Mouse (Mus musculus) layer of hippocampus, postnatal 14 days (tissue): ENCODE measurements around the gene Tcf7l2. TPM values are rescaled to one million over a fixed set of nuclear protein-coding genes. Genes with fewer than 3 reads are reported as not detected.

Source experiments
- DNase-seq, 2 experiments: peaks; one replicate each; pipeline ENCODE4 v3.0.0; 2021 to 2022; ENCODE audit warnings: low spot score in 2 of 2, mixed read lengths in 1 of 2
- total RNA-seq, 2 experiments: library from RNA; stranded (reverse); gene quantifications; 2 replicates each; pipeline ENCODE4 v1.2.3; 2021

Tcf7l2 gene
- total RNA-seq, 2 experiments from 2014 or later = 21.5 to 43.3 TPM

DNA sequence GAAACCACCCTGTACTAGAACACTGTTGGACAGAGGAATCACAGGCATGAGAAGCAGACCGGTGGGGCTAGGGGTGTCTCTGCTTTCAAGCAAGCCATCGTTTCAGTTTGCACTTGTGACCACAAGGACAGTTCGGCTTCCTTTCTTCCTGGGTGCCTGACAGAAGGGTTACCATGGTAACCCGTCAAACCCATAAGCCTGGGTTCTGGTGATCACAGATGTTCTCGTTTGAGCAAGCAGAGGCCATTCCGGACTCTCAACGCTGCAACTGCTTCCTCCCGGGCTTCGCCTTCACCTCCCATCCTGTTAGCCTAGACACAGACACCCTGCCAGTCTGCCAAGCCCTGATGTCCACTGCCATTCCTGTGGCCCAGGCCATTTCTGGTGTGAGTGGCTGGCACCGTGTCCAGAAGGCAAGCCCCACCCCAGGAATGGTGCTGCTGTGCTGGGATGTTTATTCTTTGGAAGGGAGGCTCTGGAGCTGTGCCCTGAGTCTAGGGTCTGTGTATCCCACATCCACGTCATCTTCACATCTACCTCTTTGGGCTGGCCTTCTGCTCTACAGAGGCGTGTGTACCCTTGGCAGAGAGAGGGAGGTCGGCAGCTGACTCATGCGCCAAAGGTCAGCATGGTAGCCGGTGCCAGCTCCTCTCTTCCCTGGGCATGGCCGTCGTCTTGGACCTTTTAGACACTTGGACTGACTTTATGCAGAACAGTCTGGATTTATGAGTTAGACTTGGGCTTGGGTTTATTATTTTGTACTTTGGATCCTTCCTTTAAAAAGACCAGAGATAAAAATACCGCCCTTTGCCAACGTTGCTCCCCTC is 110.1 kb downstream of the Tcf7l2 start:
- peak in 1 of 2 experiments; percentile 22 for DNase-seq

DNA sequence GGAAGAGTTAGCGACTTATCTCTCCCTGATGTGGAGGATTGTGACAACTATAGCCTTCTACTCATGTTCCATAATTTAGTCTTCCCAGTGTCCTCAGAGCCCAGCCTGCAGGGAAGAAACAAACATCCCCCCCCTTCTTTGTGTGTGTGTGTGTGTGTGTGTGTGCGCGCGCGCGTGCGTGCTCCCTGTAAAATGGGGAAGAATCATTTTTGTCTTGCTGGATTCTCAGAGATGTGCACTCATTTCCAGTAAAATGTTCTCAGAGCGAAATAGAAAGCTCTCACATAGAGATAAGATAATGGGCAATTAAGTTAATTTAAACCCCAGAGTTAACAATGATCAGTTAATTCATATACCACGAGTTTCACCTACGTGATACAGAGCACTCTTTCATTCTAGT is 112.8 kb downstream of the Tcf7l2 start:
- no peak for DNase-seq

DNA sequence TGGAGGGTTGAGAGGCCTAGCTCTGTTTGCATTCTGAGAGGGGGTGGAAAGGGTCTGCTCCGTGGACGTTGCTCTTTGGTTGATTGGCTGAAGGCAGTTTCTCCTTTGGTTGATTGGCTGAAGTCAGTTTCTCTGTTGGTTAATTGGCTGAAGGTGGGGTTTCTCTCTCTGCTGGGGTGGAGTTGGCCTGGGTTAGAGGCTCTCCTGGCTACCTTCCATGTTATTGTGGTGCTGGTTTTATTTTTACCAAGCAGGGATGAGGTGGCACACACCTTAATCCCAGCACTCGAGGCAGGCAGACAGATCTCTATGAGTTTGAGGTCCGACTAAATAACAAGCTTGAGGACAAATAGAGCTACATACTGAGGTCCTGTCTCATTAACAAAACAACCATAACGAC is 114.0 kb downstream of the Tcf7l2 start:
- no peak for DNase-seq

DNA sequence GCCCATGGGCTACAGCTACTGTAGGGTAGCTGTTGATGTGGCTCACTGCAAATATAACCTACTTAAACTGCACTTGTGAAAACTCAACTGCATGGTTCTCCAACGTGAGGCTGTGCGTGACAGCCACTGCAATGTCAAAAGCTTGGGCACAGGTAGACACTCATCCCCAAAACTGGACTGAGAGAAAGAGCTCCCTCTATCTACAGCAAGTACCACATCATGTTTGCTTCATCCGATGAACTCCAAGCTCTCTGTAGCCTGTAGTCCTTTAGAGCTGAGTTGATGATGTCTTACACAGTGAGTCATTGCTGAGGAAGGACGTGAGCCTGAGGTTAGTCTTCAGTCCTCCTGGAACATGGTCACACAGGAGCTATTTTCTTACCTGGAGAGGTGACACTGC is 115.7 kb downstream of the Tcf7l2 start:
- DNase-seq = no peak

DNA sequence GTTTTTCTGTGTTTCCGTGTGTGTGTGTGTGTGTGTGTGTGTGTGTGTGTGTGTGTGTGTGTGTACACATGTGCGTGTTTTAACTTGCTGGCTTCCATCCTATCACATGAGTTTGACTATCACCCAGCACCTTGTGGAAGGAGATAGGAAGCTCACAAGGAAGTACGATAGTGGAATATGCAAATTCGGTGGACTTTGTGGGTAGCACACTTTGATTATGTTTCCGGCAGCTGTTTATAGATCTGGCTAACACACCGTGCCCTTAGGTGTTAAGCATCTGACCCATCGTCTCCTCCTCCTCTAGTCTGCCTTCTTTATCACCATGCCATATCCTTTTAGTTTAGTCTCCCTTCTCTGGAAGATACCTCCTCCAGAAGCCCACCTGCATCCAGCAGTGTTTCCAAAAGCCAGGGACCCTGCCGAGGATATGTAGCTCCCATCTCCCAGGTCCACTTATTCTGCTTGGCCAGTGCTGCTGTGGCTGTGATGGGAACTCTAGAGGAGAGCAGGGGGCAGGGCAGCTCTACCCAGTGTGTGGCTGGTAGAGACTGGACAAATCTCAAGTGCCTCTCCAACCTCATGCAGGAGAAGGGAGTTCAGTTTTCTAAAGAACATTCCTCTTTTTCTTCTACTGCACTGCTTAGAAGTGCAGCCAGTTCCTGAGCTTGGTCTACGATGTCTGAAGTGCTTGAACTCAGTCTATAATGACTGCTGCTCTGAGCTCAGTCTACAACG is 118.6 kb downstream of the Tcf7l2 start:
- no peak for DNase-seq

DNA sequence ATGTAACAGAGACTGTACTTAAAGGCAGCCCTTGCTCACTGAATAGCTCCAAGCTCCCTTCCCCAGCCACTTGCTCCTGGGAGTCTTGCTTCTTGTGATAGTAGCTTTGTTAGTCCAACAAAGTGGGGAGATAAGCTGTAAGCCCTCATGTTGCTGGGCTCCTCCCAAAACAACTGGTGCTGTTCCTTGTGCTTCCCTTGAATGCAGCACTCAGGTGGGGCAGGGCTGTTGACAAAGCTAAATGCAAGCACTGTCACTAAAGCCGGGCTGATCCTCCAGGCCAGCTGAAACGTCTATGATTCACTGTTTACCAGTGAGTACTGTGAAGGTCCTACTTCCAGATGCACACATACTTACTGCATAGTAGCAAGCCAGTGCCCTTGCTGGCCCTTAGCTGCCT is 120.1 kb downstream of the Tcf7l2 start:
- no peak for DNase-seq

DNA sequence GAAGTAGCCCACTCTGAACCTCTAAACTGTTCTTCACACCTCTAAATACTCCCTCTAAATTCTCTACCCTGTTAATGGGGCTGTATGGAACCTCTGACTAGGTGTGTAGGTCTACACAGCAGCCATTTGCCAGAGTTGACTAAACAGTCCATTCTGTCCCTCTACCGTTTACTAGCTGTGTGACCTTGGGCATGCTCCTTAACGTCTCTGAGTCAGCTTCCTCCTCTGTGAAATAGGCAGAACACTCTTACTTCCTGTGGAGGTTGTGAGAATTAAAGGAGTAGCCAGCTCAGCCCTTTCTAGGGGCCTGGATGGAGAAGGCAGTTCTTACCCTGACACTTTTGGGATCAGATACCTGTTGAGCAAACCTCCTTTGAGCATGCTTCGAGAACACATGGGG is 120.9 kb downstream of the Tcf7l2 start:
- DNase-seq = no peak

DNA sequence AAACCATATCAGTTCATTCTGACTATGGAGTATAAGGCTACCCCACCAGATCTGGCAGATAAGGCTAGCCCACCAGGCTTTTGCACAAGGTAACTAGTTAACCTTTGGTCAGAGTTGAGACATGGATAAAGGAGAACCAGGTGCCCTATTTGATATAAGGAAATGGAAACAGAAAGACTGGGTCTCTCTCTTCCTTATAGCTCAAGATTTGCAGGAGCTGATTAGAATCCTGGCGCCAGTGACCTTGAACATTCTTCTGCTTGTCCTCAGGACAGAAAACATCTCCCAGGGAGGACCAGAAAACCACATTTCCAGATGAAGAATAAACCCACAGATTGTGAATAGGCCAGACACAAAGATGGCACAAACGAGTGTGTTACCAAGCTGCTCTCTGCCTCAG is 123.4 kb downstream of the Tcf7l2 start:
- DNase-seq = no peak

DNA sequence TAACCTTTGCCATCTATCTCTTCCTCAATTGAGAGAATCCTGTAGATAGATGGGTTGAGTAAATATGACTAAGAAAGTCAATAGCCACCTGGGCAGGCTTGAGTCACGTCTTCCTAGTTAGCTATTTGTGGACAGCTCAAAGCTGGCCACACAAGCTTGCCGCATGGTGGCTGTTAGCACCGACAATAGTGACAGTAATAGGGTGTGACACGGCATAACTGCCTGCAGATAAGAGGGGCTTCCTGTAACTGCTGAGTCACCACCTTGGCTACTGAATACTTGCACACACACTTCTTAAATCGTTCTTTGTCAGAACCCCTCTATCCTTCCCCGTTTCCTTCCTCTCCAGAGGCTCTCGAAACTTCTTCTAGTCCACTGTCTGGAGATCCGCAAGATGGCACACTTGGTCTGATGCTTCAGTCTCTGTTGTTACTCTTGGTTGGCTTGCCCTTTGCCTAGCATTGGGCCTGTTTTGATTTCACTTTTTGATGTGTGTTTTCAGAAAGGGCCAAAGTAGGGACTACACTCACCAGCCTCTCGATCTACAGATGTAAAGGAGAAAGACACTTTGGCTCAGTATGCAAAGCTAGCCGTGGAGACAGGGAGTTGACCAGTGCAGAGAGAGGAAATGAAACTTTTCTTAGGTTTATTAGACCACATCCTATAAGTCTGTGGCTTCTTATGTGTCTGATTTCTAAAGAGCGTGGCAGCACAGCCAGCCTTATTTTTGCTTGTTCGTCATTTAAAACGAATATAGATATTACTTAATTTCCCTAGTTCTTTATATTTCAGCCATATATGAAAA is 124.4 kb downstream of the Tcf7l2 start:
- no peak for DNase-seq

DNA sequence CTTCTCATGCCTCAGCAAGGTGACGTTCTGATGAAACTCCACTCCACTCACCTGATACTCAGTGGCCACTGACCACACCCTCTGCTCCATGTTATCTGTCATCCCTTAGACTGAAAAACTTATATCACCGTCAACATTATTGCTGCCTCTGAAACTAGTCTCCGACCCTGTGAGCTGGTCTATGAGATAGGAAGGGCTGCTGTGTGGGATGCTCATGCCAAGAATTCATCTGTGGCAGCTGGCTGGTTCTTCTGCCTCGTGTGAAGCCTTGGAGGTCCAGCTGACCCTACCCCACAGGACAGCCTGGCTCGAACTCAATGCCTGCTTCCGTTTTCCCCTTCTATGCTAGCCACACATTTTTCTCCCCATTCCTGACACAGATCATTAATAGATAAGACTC is 125.6 kb downstream of the Tcf7l2 start:
- DNase-seq = no peak

DNA sequence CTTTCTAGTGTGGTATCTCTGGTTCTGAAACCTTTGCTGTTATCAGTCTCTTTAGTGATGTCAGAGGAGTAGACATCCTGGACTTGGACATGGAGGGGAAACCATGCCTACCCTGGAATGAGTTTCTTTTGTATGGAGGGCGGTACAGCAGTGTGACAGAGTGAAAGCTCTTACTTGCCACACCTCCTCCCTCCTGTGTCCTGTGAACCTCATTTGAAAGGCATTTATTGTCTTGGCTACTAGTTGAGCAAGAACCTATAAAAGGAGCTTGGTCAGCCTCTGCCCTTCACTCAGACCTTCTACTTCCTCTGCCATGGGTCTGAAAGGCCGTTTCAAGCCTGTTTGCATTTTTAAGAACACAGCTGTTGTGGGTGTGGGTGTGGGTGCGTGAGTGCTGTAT is 126.3 kb downstream of the Tcf7l2 start:
- no peak for DNase-seq

DNA sequence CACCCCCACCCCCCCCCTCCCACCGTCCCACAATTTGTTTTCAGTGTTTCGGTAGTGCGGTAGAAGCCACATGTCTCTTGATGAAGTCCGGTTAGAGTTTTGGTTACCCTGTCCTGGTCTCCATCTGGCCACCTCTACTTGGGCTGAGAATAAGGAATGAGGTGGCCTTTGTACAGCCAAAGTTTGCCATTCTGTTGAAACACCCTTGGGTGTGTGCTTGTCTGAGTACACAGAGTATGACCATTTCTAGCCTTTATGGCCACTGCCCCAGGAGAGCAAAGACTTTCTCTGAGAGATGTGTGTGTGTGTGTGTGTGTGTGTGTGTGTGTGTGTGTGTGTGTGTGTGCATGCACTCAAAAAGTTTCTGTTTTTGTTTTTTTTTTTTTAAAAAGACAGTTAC is 127.0 kb downstream of the Tcf7l2 start:
- DNase-seq = no peak

DNA sequence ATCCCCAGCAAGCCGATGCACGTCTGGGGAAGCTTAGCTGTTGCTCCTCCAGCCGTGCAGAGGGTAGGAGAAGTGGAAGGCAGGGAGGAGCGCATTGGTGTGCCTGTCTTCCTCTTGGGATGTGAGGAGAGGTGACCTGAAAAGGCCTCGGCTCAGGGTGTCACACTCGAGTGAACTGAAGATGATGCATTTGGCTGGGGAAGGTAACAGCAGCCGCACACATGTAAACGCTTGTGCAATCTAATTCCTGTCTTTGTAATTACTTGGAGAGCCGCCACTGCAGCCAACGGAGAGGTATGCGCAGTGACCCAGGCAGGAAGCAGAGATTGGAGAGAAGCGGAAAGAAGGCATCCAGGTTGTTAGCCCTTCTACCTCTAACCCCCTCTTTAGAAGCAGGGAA is 129.2 kb downstream of the Tcf7l2 start:
- DNase-seq = no peak

DNA sequence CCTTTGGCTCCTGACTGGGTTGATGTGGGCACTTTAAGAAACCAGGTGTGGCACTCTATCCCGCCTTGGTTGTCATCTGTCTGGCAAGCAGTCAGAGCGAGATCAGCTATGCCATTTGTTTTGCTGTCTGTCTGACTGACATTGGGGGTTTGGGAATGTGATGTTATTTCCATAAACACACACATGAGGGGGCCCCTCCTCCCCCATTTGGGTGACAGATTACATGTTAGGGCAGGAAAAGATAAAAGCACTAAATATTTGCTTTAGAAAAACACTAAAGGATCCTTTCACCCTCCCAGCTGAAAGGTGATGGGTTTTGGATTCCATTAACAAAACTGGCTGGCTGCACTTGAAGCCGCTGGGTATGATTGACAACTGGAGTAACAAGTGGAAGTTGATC is 129.9 kb downstream of the Tcf7l2 start:
- no peak for DNase-seq

DNA sequence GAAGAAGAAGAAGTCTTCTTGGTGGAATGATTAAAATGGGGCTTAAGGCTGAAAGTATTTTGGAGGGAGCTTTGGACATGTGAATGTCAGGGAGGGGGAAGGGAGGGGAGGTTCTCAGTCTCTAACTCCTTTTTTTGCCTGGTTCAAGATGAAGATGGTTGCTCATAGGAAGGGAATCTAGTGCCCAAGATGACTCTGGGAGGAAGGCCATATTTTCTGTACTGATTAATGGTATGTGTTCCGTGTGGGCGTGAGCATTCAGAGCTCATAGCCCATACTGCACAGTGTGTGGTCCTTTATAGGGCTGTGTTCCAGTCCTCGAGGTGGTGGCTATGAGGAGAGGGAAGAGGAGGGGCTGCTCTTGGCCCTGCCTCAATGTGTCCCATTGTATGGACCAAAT is 131.6 kb downstream of the Tcf7l2 start:
- no peak for DNase-seq

DNA sequence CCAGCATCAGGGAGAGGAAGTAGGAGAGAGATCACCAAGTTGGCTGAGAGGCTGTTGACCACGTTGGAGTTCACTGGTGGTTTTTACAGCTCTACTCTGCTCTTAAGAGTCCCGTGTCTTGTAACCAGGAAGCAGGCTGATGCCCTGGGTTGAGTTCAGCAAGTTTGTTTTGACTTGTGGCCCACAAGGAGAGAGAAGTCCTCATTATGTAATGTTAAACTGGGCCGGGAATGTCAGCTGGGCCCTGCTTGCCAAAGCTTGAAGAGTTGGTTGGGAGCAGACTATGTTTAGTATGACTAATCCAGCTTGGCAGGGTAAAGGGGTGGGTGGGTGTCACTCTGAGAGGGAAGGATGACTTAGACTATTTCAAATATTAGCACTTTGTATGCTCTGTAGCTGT is 134.9 kb downstream of the Tcf7l2 start:
- DNase-seq = peak in 1 of 2 experiments; percentile 23

DNA sequence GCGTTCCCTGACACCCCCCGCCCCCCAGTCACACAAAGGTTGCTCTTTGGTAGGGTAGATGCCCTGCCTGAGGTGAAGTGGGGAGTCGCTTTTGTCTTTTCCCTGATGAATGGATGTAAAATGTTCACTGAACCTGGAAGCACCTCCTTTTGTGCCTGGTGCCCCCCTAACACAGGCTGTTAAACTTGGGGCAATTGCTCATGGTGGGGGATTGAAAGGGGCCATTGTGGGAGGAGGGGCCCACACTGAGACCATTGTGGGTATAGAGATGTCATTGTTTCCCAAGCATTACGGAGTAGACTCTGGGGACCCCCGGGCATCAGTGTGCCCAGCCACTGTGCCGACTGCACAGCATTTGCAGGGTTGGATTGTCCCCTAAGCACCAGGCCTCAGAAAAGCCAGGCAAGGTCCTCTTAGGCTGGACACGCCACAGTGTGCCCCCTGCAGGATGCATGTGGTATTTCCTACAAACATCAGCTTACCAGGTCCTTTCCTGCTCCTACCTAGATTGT is 135.8 kb downstream of the Tcf7l2 start:
- DNase-seq = peak; percentile 50 to 70

DNA sequence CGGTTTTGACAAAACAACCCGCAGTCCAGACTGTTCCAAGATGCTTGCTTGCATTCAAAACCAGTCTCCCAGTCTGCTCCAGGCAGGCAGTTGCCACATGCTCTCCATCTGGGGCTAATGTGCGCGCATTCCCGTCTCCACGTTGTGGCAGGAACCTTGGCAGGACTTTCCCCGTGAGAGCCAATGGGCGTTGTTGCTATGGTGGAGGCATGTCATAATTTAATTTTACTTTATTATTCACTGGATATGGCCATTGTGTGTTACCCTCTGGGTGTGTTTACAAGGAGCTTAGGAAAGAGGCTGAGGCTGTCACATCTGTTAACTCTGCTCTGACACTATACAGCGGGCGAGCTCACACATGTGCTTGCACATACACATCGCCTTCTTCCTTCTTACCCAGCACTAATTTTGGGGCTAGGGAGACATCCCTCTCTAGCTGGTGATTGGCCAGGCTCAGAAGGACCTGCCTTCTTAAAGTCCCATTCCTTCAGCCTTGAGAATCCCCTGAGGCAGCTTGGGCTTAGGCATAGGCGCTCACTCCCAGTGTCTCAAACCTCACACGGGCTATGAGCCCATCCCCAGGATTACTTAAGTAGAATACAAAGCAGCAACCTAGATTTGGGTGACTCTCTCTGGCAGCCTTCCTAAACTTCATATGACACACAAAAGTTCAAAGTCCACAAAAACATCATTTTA is 139.2 kb downstream of the Tcf7l2 start:
- peak; percentile 65 to 78 for DNase-seq

DNA sequence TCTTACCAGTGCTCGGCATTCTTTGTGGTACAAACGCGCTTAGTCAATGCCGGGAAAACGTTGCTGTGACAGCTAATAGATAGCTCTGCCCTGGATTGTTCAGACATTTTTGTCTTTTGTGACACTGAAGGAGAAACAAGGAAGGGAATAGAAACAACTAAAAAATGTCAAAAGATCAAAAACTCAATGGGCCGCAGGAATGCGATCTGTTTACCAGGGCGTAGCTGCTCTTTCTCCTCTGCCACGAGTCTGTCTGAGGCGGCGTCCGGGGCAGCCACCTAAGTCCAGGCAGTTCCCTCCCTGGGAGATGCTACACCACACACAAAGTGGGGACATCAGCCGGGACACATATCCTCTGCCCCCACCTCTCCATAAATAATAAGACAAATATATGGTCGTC is 144.9 kb downstream of the Tcf7l2 start:
- no peak for DNase-seq

DNA sequence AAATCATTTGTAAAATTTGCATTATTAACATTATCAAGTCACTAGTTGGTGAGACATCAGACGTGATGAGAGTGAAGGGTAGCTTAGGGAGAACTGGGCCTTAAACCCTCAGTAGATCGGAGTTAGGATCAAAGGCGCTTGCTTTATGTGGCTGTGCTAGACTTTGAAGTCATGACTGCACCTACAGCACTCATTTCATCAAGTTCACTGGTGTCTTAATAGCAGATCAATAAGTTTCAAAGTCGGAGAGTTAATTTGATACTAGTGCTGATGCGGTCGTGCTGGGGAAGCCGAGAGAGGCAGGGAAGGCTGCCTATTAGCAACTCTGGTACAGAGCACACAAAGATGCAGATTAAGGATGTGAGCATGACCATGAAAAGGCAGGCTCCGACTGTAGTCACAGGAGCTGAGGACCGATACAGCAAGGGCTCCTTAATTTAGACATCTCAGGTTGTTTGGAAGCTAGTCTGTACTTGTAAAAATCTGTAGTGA is 150.1 kb downstream of the Tcf7l2 start:
- no peak for DNase-seq

DNA sequence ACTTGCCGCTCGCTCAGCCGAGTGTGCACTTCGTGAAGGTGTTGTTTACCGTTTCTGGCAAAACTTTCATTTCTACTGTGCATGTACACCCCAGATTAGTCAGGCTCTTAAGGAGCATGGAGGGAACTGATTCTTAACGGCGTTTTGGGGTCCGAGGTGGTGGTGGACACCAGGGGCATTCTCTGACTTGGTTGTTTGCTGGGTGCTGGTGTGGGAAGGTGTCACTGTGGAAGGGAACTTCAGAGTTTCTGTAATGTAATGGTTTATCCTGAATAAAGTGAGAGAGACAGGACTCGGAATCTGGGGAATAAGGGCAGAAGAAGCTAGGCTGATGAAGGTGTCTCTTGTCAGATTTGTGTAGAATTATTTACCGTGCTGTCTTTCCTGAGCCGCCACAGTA is 151.9 kb downstream of the Tcf7l2 start:
- no peak for DNase-seq
